Comparison of ENCODE assay signal across 23 mouse cellular contexts in genomic region chr11:85816471-85816870, GRCm38 (mm10). TPM values are rescaled to one million over a fixed set of nuclear protein-coding genes. Genes with fewer than 3 reads are reported as not detected.
"Had no signal": no experiment of that assay in that cellular context is flagged by ENCODE, and none has a peak within 500 bp of the region (broad histone marks: within the 10 kb centered on the region; RNA-seq: fewer than 3 reads in every experiment).

No protein-coding gene starts in this region.

- H3K27me3 ChIP-seq: kidney, embryonic 15.5 days; neural tube, embryonic 13.5 days had no signal

- H3K27ac ChIP-seq: kidney, embryonic 15.5 days; limb, embryonic 15.5 days; liver, embryonic 12.5 days; macrophage; midbrain, embryonic 12.5 days; neural tube, embryonic 13.5 days had no signal

- H3K4me3 ChIP-seq: kidney, embryonic 15.5 days; limb, embryonic 15.5 days; liver, embryonic 12.5 days; megakaryocyte, embryonic 14.5 days; midbrain, embryonic 12.5 days; neural tube, embryonic 13.5 days had no signal

- DNase-seq: kidney, adult 2 months; kidney, postnatal 14 days; lung, embryonic 14.5 days; lung, postnatal 10 days; retina, postnatal 1 day; thymus, postnatal 36 days had no signal

- H3K36me3 ChIP-seq: kidney, embryonic 15.5 days; limb, embryonic 15.5 days; liver, embryonic 12.5 days; midbrain, embryonic 12.5 days; neural tube, embryonic 13.5 days had no signal

- H3K4me2 ChIP-seq: kidney, embryonic 15.5 days; limb, embryonic 15.5 days; liver, embryonic 12.5 days; lung, embryonic 14.5 days; midbrain, embryonic 12.5 days; neural tube, embryonic 13.5 days had no signal

- ATAC-seq: liver, embryonic 12.5 days; midbrain, embryonic 16.5 days had no signal

- H3K9me3 ChIP-seq: kidney, embryonic 15.5 days; limb, embryonic 15.5 days; liver, embryonic 12.5 days; megakaryocyte, embryonic 14.5 days; midbrain, embryonic 12.5 days; neural tube, embryonic 13.5 days had no signal

- H3K9ac ChIP-seq: kidney, embryonic 15.5 days; limb, embryonic 15.5 days; liver, embryonic 12.5 days; lung, embryonic 14.5 days; midbrain, embryonic 12.5 days; neural tube, embryonic 13.5 days had no signal

RNA-seq across cellular contexts. Expression of gene Tbx2, which starts 15.9 kb away (rescaled TPM):
- polyA plus RNA-seq: macrophage had no signal

RNA-seq across cellular contexts. Expression of gene Gm11444, which starts 33.7 kb away (rescaled TPM):
- total RNA-seq: layer of hippocampus, adult 8-10 months; layer of hippocampus, postnatal 14 days; left cerebral cortex, adult 18-20 months; left cerebral cortex, postnatal 14 days had no signal
- polyA plus RNA-seq: kidney, adult 2 months; kidney, embryonic 15.5 days; large intestine, adult 2 months; limb, embryonic 15.5 days; liver, embryonic 12.5 days; liver, embryonic 16.5 days; lung, embryonic 14.5 days; macrophage; midbrain, embryonic 12.5 days; midbrain, embryonic 16.5 days; neural tube, embryonic 13.5 days; spleen, adult 2 months; stomach, embryonic 16.5 days; thymus, postnatal 0 days had no signal
